Mouse (Mus musculus) neural tube, embryonic 13.5 days (tissue): Measurements from ENCODE around the gene Tor4a. TPM values are rescaled to one million over a fixed set of nuclear protein-coding genes. Genes with fewer than 3 reads are reported as not detected.
A peak's percentile ranks its signal among the peaks of the same experiment; 100 is the strongest.

Experiments
- ATAC-seq: fragments of 200-750 bp; cut with Nextera tagmentation; 2 replicates; pipeline ENCODE4 v1.8.0; 2017; ENCODE audit warnings: low read depth, mild to moderate bottlenecking, moderate TSS enrichment, moderate library complexity
- H3K27ac ChIP-seq: fragments of 300-500 bp; sonication (generic); replicated peaks from 2 replicates; pipeline ENCODE4 v1.5.1; 2015; ENCODE audit warnings: moderate library complexity, mild to moderate bottlenecking, inconsistent platforms
- H3K27me3 ChIP-seq: fragments of 300-500 bp; sonication (generic); 2 replicates; pipeline ENCODE4 v1.6.1; 2015; ENCODE audit warnings: mild to moderate bottlenecking, inconsistent platforms
- H3K36me3 ChIP-seq: fragments of 300-500 bp; sonication (generic); 2 replicates; pipeline ENCODE4 v1.6.1; 2015; ENCODE audit warnings: mild to moderate bottlenecking, inconsistent platforms
- H3K4me1 ChIP-seq: fragments of 300-500 bp; sonication (generic); replicated peaks from 2 replicates; pipeline ENCODE4 v1.6.1; 2015; ENCODE audit warnings: inconsistent platforms
- H3K4me2 ChIP-seq: fragments of 300-500 bp; sonication (generic); 2 replicates; pipeline ENCODE4 v1.6.1; 2015; ENCODE audit warnings: inconsistent platforms, mild to moderate bottlenecking, moderate library complexity
- H3K4me3 ChIP-seq: fragments of 300-500 bp; sonication (generic); 2 replicates; pipeline ENCODE4 v1.5.1; 2015; ENCODE audit warnings: mild to moderate bottlenecking, inconsistent platforms
- H3K9ac ChIP-seq: fragments of 300-500 bp; sonication (generic); 2 replicates; pipeline ENCODE4 v1.6.1; 2015; ENCODE audit warnings: moderate library complexity, mild to moderate bottlenecking, inconsistent platforms
- H3K9me3 ChIP-seq: fragments of 300-500 bp; sonication (generic); 2 replicates; pipeline ENCODE4 v1.6.1; 2016; ENCODE audit warnings: inconsistent platforms
- WGBS: fragments of 180-500 bp; shearing (Covaris S2); methylation state at CpG from one replicate; pipeline ENCODE4 v1.1.7; 2015; 5-methylcytosine and 5-hydroxymethylcytosine counted together
- polyA plus RNA-seq: library from polyadenylated mRNA; unstranded; fragments of >200 nt; fragmentation: Nextera tagmentation; extraction: Ambion mirVana; gene quantifications from 2 replicates; pipeline ENCODE4 v1.2.1, GENCODE M21; 2015

The Tor4a gene
- polyA plus RNA-seq, 1 experiment from 2014 or later = 1.2 TPM

GRCm38 (mm10) chr2:25175690-25176078 is 21.0 kb downstream of the Tor4a start:
- Histone ChIP-seq H3K4me1 (peaks cover 67% of the 10 kb centered on the region), H3K27ac (no peak overlapping the region), H3K4me2 (no peak overlapping the region), H3K9me3 (no peaks in the 10 kb centered on the region), H3K4me3 (no peak overlapping the region), H3K9ac (no peak overlapping the region), H3K27me3 (no peaks in the 10 kb centered on the region), H3K36me3 (no peaks in the 10 kb centered on the region)
- no peak for ATAC-seq
- WGBS = 79% methylated on average over 4 of the region's 4 CpGs

GRCm38 (mm10) chr2:25174866-25175689 is 21.6 kb downstream of the Tor4a start:
- Histone ChIP-seq H3K4me2 (no peak overlapping the region), H3K27ac (no peak overlapping the region), H3K27me3 (no peaks in the 10 kb centered on the region), H3K9ac (no peak overlapping the region), H3K36me3 (no peaks in the 10 kb centered on the region), H3K9me3 (no peaks in the 10 kb centered on the region), H3K4me1 (peaks cover 70% of the 10 kb centered on the region), H3K4me3 (no peak overlapping the region)
- no peak for ATAC-seq
- 67% methylated on average over 7 of the region's 7 CpGs for WGBS

DNA sequence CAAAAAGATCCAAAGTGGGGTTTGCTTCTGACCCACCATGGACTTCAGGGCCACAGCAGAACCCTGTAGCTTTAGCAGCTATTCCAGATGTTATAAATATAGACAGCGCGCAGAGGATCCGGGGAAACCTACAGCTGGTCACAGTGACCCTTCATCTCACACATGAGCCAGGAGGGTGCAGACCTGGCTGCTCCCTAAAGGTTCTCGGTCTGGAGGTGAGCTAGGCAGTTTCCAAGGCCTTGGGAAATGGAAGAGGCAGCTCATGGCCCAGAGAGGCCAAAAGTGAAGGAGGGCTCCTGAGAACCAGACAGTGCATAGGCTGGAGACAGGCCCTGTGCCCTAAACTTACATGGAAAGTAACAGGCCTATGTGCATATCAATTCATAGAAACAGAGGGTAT is 22.9 kb downstream of the Tor4a start:
- Histone ChIP-seq H3K27me3 (no peaks in the 10 kb centered on the region), H3K4me1 (peaks cover 70% of the 10 kb centered on the region), H3K36me3 (no peaks in the 10 kb centered on the region), H3K27ac (no peak overlapping the region), H3K4me3 (no peak overlapping the region), H3K4me2 (no peak overlapping the region), H3K9ac (no peak overlapping the region), H3K9me3 (no peaks in the 10 kb centered on the region)
- WGBS = 93% methylated on average over 4 of the region's 4 CpGs
- ATAC-seq = no peak

DNA sequence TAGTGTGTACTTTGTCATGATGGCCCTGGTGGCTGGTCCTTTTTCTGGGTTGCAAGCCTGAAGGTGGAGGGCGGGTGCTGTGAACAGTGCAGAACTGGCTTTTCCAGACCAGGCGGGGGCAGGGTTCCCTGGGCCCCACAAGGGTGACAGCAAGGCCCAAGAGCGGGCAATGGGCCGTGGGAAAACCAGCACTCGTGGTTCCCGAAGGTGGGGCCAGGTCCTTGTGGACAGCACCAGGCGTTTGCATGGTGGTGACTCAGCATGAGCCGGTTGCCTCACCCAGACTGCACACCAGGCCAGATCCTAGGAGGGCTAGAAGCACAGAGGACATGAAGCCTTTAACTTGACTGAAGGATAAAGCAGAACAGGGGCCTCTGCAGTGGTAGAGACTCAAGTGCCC is 24.1 kb downstream of the Tor4a start:
- H3K36me3 ChIP-seq = no peaks in the 10 kb centered on the region
- peaks cover 70% of the 10 kb centered on the region for H3K4me1 ChIP-seq
- H3K9ac ChIP-seq = no peak overlapping the region
- WGBS = 73% methylated on average over 8 of the region's 8 CpGs
- H3K4me3 ChIP-seq = no peak overlapping the region
- no peaks in the 10 kb centered on the region for H3K27me3 ChIP-seq
- no peaks in the 10 kb centered on the region for H3K9me3 ChIP-seq
- no peak overlapping the region for H3K4me2 ChIP-seq
- no peak for ATAC-seq
- no peak overlapping the region for H3K27ac ChIP-seq

GRCm38 (mm10) chr2:25171769-25172153 is 24.9 kb downstream of the Tor4a start:
- Histone ChIP-seq H3K27ac (no peak overlapping the region), H3K4me3 (no peak overlapping the region), H3K9ac (no peak overlapping the region), H3K4me1 (peaks cover 70% of the 10 kb centered on the region), H3K27me3 (no peaks in the 10 kb centered on the region), H3K4me2 (no peak overlapping the region), H3K36me3 (no peaks in the 10 kb centered on the region), H3K9me3 (no peaks in the 10 kb centered on the region)
- ATAC-seq = no peak
- 23% methylated on average over 1 of the region's 1 CpGs for WGBS

- Histone ChIP-seq H3K9ac (no peak overlapping the region), H3K4me3 (no peak overlapping the region), H3K27me3 (no peaks in the 10 kb centered on the region), H3K36me3 (no peaks in the 10 kb centered on the region), H3K9me3 (no peaks in the 10 kb centered on the region), H3K4me1 (peaks cover 65% of the 10 kb centered on the region), H3K4me2 (no peak overlapping the region), H3K27ac (no peak overlapping the region)
- 83% methylated on average over 6 of the region's 6 CpGs for WGBS
- no peak for ATAC-seq
Observed at GRCm38 (mm10) chr2:25171101-25171768, 25.5 kb downstream of the Tor4a start.

DNA sequence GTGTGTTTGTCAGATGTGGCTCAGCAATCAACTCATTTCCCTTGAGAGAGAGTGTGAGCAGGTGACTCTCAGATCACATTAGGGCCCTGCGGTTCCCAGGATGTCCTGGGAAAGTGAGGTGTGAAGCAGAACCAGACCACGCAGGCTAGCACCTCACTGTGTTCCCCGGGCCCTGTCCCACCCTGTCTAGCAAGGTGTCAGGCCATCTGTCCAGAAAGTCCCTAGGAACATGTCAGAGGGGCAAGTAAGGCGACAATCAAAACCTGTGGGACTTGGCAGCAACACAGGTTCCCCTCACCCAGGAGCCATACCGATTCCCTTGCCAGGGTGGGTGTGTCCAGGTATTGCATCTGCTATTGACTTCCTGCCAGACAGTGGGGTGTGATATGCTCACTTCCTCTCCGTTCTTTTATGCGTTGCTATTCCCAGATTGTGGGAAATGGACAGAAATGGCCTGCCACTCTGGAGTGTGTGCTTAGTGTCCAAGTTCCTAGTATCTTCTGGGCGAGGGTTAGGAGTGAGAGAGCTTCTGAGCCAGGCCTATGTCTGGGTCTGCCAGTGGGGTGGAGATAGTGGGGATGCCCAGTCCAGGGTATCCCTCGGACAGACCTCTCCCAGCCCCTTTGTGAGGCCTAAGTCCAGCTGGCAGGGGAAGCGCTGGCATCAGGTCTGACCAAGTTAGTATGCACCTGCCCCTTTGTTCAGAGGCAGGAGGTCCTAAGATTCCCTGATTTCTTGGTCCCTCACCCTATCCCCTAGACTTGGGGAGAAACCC is 26.2 kb downstream of the Tor4a start:
- H3K9ac ChIP-seq = no peak overlapping the region
- H3K4me1 ChIP-seq = peaks cover 57% of the 10 kb centered on the region
- no peak overlapping the region for H3K4me3 ChIP-seq
- H3K27ac ChIP-seq = 0 out of 2 replicates have a peak overlapping the region, but pooled peaks have one; percentile 38
- no peaks in the 10 kb centered on the region for H3K27me3 ChIP-seq
- WGBS = 70% methylated on average over 10 of the region's 10 CpGs
- no peak for ATAC-seq
- no peak overlapping the region for H3K4me2 ChIP-seq
- H3K36me3 ChIP-seq = no peaks in the 10 kb centered on the region
- no peaks in the 10 kb centered on the region for H3K9me3 ChIP-seq

DNA sequence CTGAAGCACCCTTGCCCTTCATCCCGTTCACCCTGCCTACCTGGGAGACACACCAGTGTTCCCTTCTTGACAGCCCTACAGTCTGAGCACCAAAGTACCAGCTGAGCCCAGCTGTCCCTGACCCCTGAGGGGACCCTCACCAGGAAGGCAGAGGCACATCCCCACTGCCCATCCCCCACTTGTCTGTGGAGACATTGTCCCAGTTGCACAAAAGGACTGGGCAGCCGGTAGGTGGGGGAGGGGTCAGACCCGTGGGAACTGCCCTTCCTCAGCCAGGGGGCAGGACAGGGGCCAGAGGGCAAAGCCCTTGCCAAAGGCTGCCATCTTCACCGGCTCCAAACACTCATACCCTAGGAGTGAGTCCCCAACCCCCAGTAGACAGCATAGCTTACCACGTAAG is 26.9 kb downstream of the Tor4a start:
- 9% methylated on average over 5 of the region's 5 CpGs for whole genome bisulfite sequencing
- Histone ChIP-seq H3K9me3 (no peaks in the 10 kb centered on the region), H3K4me2 (no peak overlapping the region), H3K9ac (no peak overlapping the region; the same call in 1 of the 2 replicates), H3K4me1 (peaks cover 52% of the 10 kb centered on the region), H3K36me3 (no peaks in the 10 kb centered on the region), H3K27ac (peak overlapping the region; percentile 38; the same call in 1 of the 2 replicates), H3K27me3 (no peaks in the 10 kb centered on the region), H3K4me3 (no peak overlapping the region)
- ATAC-seq = no peak

- Histone ChIP-seq H3K4me2 (peak overlapping the region; percentile 92), H3K27me3 (no peaks in the 10 kb centered on the region), H3K9me3 (no peaks in the 10 kb centered on the region), H3K27ac (peak overlapping the region; percentile 85), H3K4me1 (peaks cover 63% of the 10 kb centered on the region), H3K9ac (peak overlapping the region; percentile 75; the same call in 1 of the 2 replicates), H3K4me3 (peak overlapping the region; percentile 49), H3K36me3 (no peaks in the 10 kb centered on the region)
- 4% methylated on average over 2 of the region's 2 CpGs for WGBS
- ATAC-seq = peak; percentile 11
Observed at GRCm38 (mm10) chr2:25168665-25168978, 28.1 kb downstream of the Tor4a start.

- peak; percentile 81 for ATAC-seq
- peaks cover 69% of the 10 kb centered on the region for H3K4me1 ChIP-seq
Observed at GRCm38 (mm10) chr2:25167919-25168664, 28.6 kb downstream of the Tor4a start.

GRCm38 (mm10) chr2:25167481-25167880 is 29.2 kb downstream of the Tor4a start:
- peak; percentile 37 for ATAC-seq
- 24% methylated on average over 4 of the region's 4 CpGs for WGBS
- no peaks in the 10 kb centered on the region for H3K27me3 ChIP-seq
- H3K27ac ChIP-seq = peak overlapping the region; percentile 85
- no peaks in the 10 kb centered on the region for H3K9me3 ChIP-seq
- peak overlapping the region; percentile 75 for H3K9ac ChIP-seq
- H3K36me3 ChIP-seq = no peaks in the 10 kb centered on the region
- peaks cover 70% of the 10 kb centered on the region for H3K4me1 ChIP-seq
- H3K4me3 ChIP-seq = peak overlapping the region; percentile 49
- peak overlapping the region; percentile 92 for H3K4me2 ChIP-seq

More at GRCm38 (mm10) chr2:25167919-25168664, 28.6 kb downstream of the Tor4a start:
- no peaks in the 10 kb centered on the region for H3K27me3 ChIP-seq
- no peaks in the 10 kb centered on the region for H3K36me3 ChIP-seq
- H3K9me3 ChIP-seq = no peaks in the 10 kb centered on the region
- peak overlapping the region; percentile 85 for H3K27ac ChIP-seq
- peak overlapping the region; percentile 75 for H3K9ac ChIP-seq
- 1% methylated on average over 37 of the region's 41 CpGs for WGBS
- H3K4me3 ChIP-seq = peak overlapping the region; percentile 49
- H3K4me2 ChIP-seq = peak overlapping the region; percentile 92
